Mouse (Mus musculus): ENCODE measurements at regions not wholly inside any gene's neighbourhood (a gene's known extent, or its start where the extent isn't known, plus 50 kb on each side); places are given as distances from the start of the nearest gene placed in this dataset.

DNA sequence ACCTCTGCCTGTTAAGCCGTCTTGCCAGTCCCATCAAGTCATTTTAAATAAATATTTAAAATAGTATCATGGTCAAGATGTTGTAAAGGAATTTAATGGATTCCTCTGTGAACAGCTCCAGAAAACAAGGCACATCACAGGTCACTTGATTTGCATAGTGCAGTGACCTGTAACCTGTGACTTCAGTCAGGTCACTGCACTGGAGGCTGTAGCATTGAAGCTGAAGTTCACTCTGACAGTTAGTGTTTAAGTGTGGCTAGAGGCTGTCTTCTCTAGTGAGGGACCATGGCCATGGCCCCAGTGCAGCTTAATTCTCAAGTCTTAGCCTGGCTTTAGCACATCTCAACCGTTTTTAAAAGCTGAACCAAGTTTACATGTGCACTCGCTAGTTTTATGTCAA is 68.1 kb upstream of the Ercc4 start:
- no peak for DNase-seq (ENCODE audit: low read depth)

DNA sequence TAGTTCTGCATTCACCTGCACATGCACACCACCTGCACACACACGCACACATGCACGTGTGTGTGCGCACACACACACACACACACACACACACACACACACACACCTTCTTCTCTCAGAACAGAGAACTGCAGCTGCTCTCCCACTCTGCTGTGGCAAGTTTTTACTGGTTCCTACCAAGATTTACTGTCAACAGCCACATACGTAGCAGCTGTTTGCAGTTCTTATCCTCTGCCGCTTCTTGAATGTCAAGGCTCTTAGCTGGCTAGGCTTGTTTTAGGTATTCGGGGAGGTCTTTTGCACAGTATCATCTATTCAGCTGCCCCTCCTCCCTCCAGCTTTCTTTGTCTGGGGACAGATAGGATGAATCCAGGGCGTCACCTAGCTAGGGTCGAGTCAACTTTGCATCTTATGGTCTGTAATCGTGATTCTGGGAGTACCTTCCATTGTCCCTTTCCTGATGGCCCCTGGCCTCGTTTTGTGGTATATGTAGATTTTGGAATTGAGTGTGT is 64.3 kb upstream of the Ercc4 start:
- no peak for DNase-seq (ENCODE audit: low read depth)

- no peak for DNase-seq (ENCODE audit: low read depth)
These were observed 62.9 kb upstream of the Ercc4 start for GRCm38 (mm10) chr16:13046366-13047120.

DNA sequence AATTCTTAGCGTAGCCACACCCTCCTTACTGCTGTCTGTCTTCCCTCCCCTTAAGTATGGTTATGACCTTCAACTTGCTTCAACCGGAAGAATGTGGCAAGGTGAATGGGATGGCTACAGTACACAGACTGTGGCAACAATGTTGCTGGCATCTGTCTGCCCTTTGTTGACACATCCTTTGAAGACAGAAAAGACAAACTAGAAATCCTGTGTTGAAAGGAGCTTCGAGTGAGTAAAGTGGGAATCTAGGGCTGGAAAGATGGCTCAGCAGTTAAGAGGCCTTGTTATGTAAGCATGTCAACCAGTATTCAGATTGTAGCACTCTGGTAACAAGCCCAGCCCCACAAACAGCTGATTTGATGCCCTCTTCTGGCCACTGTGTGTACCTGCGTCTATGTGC is 60.2 kb upstream of the Ercc4 start:
- no peak for DNase-seq (ENCODE audit: low read depth)

DNA sequence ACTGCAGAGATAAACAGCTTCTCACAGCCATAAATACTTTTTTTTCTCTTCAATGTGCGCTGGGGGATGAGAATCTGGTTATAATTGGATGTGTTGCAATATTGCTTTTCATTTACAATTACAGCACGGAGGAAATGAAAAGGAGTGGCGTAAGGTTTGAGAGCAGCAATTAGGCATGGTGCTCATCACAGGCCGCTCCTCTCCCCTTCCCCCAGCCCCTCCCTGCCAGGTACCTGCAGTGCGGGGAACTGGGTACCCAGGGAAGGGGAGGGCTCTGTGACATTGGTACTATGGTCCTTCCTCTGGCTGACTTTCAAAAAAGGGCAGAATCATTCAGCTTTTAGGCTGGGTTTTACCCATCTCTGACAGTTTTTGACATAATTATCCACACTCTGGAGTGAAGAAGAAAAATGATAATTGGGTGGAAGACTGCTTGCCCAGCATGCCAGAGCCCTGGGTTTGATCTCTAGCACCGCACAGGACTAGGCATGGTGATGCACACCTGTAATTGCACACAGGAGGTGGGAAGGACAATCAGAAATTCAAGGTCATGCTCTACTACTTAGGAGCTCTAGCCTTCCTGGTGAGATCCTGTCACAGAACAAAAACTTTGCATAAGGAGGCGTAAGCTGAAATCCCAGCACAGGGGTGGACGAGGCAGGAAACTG is 59.1 kb upstream of the Ercc4 start:
- DNase-seq (ENCODE audit: low read depth): no peak

- DNase-seq (ENCODE audit: low read depth): no peak
These were observed 54.5 kb upstream of the Ercc4 start for GRCm38 (mm10) chr16:13054956-13055355.

Measured in c-Kit-positive CD71-positive TER-119-negative erythroid progenitor cells, embryonic 14.5 days (primary cell).